Mouse (Mus musculus): ENCODE results near the gene Bank1. TPM values are rescaled to one million over a fixed set of nuclear protein-coding genes. Genes with fewer than 3 reads are reported as not detected.

Bank1 gene
- polyA plus RNA-seq, 1 experiment, result 0.01 TPM

DNA sequence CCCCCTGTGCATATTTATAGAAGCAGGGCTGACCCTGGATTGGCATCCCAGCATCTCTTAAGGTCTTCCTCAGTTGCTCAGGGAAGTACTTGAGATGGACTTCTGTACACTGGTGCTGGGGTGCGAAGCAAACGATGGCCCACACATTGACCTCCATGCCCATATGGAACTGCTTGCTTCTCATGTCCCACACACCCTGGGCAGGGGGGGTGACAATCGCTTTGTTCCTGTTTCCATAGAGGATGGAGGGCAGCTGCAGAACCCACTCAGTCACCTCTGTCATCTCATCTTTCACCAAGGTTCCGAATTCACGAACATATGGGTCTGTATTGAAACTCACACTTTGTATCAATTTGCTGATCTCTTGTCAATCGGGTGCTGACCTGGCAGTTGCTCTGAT lies 275.7 kb downstream of the Bank1 start:
- Histone ChIP-seq H3K36me3 (ENCODE audit: control insufficient read depth) (no peaks in the 10 kb centered on the region), H3K9me3 (ENCODE audit: control insufficient read depth, low read length) (no peaks in the 10 kb centered on the region), H3K27me3 (ENCODE audit: control insufficient read depth) (no peaks in the 10 kb centered on the region), H3K4me3 (replicated peaks) (no peak overlapping the region), H3K4me1 (ENCODE audit: control insufficient read depth) (no peaks in the 10 kb centered on the region)
- TF ChIP-seq GATA1 (IDR thresholded peaks at IDR 0.05; ENCODE audit: low read length) (no peak), TAL1 (IDR thresholded peaks at IDR 0.05; ENCODE audit: low read length) (no peak)

DNA sequence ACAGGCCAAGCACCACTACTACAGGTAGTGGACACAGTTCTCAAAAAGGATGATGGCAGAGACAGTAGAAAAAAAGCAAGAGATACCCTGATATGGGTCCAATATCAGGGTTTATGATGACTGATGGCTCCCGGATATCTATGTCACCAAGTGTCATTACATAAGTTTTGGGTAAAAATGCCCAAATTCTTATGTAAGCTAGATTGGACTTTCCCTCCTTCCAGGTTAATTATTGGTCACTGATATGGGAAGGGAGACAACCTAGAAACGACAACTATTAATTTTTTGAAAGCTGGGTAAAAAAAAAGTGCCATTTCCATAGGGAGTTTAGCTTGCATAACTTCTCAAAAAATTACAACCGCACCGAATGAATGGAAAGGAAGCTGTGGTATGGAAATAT lies 277.8 kb downstream of the Bank1 start:
- no peak overlapping the region for H3K4me3 ChIP-seq (replicated peaks)
- no peaks in the 10 kb centered on the region for H3K36me3 ChIP-seq (ENCODE audit: control insufficient read depth)
- peaks cover 6% of the 10 kb centered on the region for H3K9me3 ChIP-seq (ENCODE audit: control insufficient read depth, low read length)
- H3K27me3 ChIP-seq (ENCODE audit: control insufficient read depth), result no peaks in the 10 kb centered on the region
- no peaks in the 10 kb centered on the region for H3K4me1 ChIP-seq (ENCODE audit: control insufficient read depth)
- TF ChIP-seq GATA1 (IDR thresholded peaks at IDR 0.05; ENCODE audit: low read length) (no peak), TAL1 (IDR thresholded peaks at IDR 0.05; ENCODE audit: low read length) (no peak)

DNA sequence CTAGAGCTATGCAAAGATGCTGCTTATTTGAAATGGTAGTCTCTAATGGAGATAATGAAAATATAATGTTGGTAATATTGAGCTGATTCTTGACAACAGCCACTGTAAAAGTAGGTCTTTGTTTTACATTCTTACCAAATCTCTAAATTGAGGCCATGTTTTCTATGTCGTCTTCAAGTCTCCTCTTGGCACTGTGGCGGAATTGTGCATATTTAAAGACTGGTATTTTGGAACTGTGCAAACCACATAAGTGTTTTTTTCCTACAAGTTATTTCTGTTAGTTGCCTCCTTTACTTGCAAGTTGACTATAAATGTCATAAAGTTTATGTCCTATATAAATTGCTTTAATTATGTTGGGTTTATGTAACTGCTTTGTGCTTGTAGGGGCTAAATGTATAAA lies 280.5 kb downstream of the Bank1 start:
- Histone ChIP-seq H3K4me1 (ENCODE audit: control insufficient read depth) (no peaks in the 10 kb centered on the region), H3K36me3 (ENCODE audit: control insufficient read depth) (no peaks in the 10 kb centered on the region), H3K27me3 (ENCODE audit: control insufficient read depth) (no peaks in the 10 kb centered on the region), H3K9me3 (ENCODE audit: control insufficient read depth, low read length) (peaks cover 6% of the 10 kb centered on the region), H3K4me3 (replicated peaks) (no peak overlapping the region)
- no peak for TF ChIP-seq GATA1 (IDR thresholded peaks at IDR 0.05; ENCODE audit: low read length)
- no peak for TF ChIP-seq TAL1 (IDR thresholded peaks at IDR 0.05; ENCODE audit: low read length)

DNA sequence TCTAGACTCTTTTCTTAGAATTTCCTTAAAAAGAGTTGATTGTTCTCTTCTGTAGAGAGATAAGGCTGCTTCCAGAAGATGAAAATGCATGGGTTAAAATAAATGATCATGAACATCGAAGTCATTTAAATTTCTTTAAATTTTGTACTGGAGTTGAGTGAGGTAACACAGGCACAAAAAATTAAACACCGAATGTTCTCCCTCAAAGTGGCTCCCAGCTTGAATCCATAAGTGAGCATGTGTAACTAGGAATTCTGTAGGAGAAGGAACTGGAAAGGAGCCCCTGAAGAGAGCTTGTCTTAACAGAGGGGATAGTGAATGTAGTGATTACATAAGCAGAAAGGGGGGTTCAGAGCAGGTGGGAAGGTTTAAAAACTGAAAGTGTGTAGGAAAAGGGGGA lies 285.8 kb downstream of the Bank1 start:
- peaks cover 6% of the 10 kb centered on the region for H3K9me3 ChIP-seq (ENCODE audit: control insufficient read depth, low read length)
- no peaks in the 10 kb centered on the region for H3K36me3 ChIP-seq (ENCODE audit: control insufficient read depth)
- H3K4me3 ChIP-seq (replicated peaks), result no peak overlapping the region
- H3K27me3 ChIP-seq (ENCODE audit: control insufficient read depth), result no peaks in the 10 kb centered on the region
- H3K4me1 ChIP-seq (ENCODE audit: control insufficient read depth), result no peaks in the 10 kb centered on the region
- TF ChIP-seq TAL1 (IDR thresholded peaks at IDR 0.05; ENCODE audit: low read length), result no peak
- TF ChIP-seq GATA1 (IDR thresholded peaks at IDR 0.05; ENCODE audit: low read length), result no peak

DNA sequence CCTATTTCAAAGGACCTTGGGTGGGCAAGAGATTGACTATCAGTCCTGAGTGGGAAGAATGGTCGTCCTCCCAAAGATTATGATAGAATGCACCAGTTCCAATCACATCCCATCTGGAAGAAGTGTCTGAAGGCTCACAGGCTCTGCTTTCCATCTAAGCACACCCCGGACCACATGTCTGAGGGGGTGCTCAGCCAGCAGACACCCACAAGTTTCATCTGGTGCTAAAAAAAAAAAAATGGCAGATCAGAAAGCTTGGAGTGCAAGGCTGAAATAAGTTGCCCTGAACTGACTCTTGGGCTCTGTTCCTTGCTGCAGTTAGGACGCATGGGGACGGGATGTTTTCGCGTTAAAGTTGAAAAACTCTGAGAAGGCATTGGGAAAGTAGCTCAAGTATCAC lies 286.4 kb downstream of the Bank1 start:
- no peak for TF ChIP-seq TAL1 (IDR thresholded peaks at IDR 0.05; ENCODE audit: low read length)
- TF ChIP-seq GATA1 (IDR thresholded peaks at IDR 0.05; ENCODE audit: low read length), result no peak
- Histone ChIP-seq H3K4me3 (replicated peaks) (no peak overlapping the region), H3K36me3 (ENCODE audit: control insufficient read depth) (no peaks in the 10 kb centered on the region), H3K9me3 (ENCODE audit: control insufficient read depth, low read length) (peaks cover 6% of the 10 kb centered on the region), H3K27me3 (ENCODE audit: control insufficient read depth) (no peaks in the 10 kb centered on the region), H3K4me1 (ENCODE audit: control insufficient read depth) (no peaks in the 10 kb centered on the region)

DNA sequence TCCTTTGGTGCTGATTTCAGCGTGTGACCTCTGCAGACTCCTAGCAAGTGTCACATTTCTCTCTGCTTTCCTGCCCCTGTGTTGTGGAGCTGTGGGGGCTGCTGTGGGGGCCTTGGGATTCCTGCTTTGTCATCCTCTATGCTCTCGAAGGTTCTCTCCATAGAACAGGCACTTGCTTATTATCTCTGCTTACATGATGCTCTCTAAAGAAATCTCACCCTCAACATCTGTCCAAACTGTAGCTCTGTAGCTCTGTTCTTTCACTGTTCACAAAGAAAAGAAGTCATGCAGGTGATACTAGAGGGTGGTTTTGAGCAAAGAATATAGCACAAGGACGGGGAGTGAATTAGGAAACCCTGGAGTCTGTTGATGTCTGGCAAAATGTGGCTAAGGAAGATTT lies 288.6 kb downstream of the Bank1 start:
- Histone ChIP-seq H3K36me3 (ENCODE audit: control insufficient read depth) (no peaks in the 10 kb centered on the region), H3K9me3 (ENCODE audit: control insufficient read depth, low read length) (no peaks in the 10 kb centered on the region), H3K4me1 (ENCODE audit: control insufficient read depth) (no peaks in the 10 kb centered on the region), H3K27me3 (ENCODE audit: control insufficient read depth) (no peaks in the 10 kb centered on the region), H3K4me3 (replicated peaks) (no peak overlapping the region)
- TF ChIP-seq GATA1 (IDR thresholded peaks at IDR 0.05; ENCODE audit: low read length) (no peak), TAL1 (IDR thresholded peaks at IDR 0.05; ENCODE audit: low read length) (no peak)

DNA sequence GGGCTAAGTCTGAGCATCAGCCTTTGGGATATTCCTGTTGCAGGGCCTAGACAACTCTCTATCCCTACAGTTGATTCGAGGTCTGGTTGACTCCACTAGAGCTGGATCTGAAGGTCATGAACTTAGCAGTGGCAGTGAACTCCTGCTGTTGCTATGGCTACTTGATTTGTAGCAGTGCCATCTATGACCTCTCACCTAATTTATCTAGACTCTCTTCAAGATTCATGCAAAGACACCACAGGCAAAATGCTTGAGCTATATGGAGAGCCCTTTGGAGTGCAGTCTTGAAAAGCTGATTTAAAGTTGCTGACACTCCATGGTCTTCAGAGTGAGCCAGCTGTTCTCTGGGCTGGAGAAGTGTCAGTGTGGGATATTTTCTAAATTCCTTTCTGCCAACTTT lies 290.1 kb downstream of the Bank1 start:
- H3K36me3 ChIP-seq (ENCODE audit: control insufficient read depth), result no peaks in the 10 kb centered on the region
- no peak overlapping the region for H3K4me3 ChIP-seq (replicated peaks)
- no peaks in the 10 kb centered on the region for H3K4me1 ChIP-seq (ENCODE audit: control insufficient read depth)
- H3K9me3 ChIP-seq (ENCODE audit: control insufficient read depth, low read length), result no peaks in the 10 kb centered on the region
- TF ChIP-seq GATA1 (IDR thresholded peaks at IDR 0.05; ENCODE audit: low read length) (no peak), TAL1 (IDR thresholded peaks at IDR 0.05; ENCODE audit: low read length) (no peak)
- H3K27me3 ChIP-seq (ENCODE audit: control insufficient read depth), result no peaks in the 10 kb centered on the region

DNA sequence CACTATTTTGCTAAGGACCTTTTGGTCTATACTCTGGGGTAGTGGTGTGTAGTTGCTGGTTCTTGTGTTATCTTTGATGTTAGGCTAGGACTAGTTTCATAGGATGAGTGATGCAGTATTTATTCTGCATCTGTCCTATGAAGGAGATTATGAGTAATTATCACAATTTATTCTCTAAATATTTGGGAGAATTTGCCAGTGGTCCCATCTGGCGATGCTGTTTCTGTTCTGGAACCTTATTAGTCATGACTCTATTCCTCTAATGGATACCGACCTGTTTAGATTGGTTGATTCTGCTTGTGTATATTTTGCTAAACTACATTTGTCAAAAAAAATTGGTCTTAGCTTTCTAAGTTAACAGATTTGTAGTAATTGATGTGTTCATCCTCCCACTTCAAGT lies 301.0 kb downstream of the Bank1 start:
- Histone ChIP-seq H3K4me1 (ENCODE audit: control insufficient read depth) (no peaks in the 10 kb centered on the region), H3K9me3 (ENCODE audit: control insufficient read depth, low read length) (no peaks in the 10 kb centered on the region), H3K36me3 (ENCODE audit: control insufficient read depth) (no peaks in the 10 kb centered on the region), H3K4me3 (replicated peaks) (no peak overlapping the region), H3K27me3 (ENCODE audit: control insufficient read depth) (no peaks in the 10 kb centered on the region)
- TF ChIP-seq GATA1 (IDR thresholded peaks at IDR 0.05; ENCODE audit: low read length) (no peak), TAL1 (IDR thresholded peaks at IDR 0.05; ENCODE audit: low read length) (no peak)

DNA sequence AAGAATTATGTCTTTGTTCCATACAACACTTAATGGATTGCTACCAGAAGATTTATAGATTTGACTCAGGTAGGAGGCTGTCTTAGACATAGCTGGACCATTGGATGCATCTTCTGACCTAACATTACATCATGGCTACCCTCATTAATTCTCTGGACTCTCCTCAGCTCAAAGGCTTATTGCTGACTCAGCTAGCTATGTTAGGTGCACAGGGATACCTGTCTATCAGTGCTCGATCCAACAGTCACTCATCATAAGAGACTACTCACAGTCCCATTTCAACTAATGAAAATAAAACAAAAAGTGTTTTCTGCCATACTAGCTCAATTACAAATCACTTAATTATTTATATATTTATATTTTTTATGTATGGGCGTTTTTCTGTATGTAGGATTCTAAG lies 308.3 kb downstream of the Bank1 start:
- no peaks in the 10 kb centered on the region for H3K27me3 ChIP-seq (ENCODE audit: control insufficient read depth)
- H3K4me1 ChIP-seq (ENCODE audit: control insufficient read depth), result no peaks in the 10 kb centered on the region
- no peaks in the 10 kb centered on the region for H3K36me3 ChIP-seq (ENCODE audit: control insufficient read depth)
- TF ChIP-seq GATA1 (IDR thresholded peaks at IDR 0.05; ENCODE audit: low read length) (no peak), TAL1 (IDR thresholded peaks at IDR 0.05; ENCODE audit: low read length) (no peak)
- H3K9me3 ChIP-seq (ENCODE audit: control insufficient read depth, low read length), result no peaks in the 10 kb centered on the region
- no peak overlapping the region for H3K4me3 ChIP-seq (replicated peaks)

DNA sequence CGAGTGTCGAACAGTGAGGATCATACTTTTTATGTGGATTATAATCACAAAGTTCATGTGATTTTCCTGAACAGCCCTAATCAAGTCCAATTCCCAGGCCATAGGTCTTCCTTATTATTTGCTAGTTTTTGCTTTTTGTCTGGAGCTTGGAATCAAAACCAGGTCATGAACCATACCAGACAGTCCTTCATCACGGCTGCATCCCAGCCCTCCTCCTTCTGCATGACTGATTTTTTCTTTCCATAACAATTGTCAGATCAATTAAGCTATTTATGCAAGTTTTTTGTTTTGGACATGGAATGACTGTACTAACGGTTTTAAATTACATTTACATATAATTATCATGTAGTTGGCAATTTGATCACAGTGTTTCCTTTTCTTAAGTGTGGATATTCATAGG lies 315.2 kb downstream of the Bank1 start:
- H3K27me3 ChIP-seq (ENCODE audit: control insufficient read depth), result no peaks in the 10 kb centered on the region
- no peak overlapping the region for H3K4me3 ChIP-seq (replicated peaks)
- H3K4me1 ChIP-seq (ENCODE audit: control insufficient read depth), result no peaks in the 10 kb centered on the region
- no peaks in the 10 kb centered on the region for H3K9me3 ChIP-seq (ENCODE audit: control insufficient read depth, low read length)
- no peaks in the 10 kb centered on the region for H3K36me3 ChIP-seq (ENCODE audit: control insufficient read depth)
- TF ChIP-seq TAL1 (IDR thresholded peaks at IDR 0.05; ENCODE audit: low read length) (no peak), GATA1 (IDR thresholded peaks at IDR 0.05; ENCODE audit: low read length) (no peak)

All from erythroblast, embryonic 14.5 days (primary cell).